Mouse (Mus musculus): ENCODE results near the gene Rap2c.

- TF ChIP-seq POLR2A (IDR thresholded peaks at IDR 0.05; ENCODE audit: borderline replicate concordance, extremely low read depth, insufficient read depth, insufficient read length, poor library complexity, severe bottlenecking): no peak
- no peak for TF ChIP-seq CTCF (IDR thresholded peaks at IDR 0.05; ENCODE audit: borderline replicate concordance, extremely low read depth, insufficient read depth, insufficient read length)
These were observed 7.5 kb downstream of the Rap2c start for GRCm38 (mm10) chrX:51010323-51010722.
